In genomic region chr10:70598081-70598515, GRCm38 (mm10) we compare ENCODE assay signal across 8 mouse cellular contexts. TPM values are rescaled to one million over a fixed set of nuclear protein-coding genes. Genes with fewer than 3 reads are reported as not detected.
DNase-seq lines count a peak whose midpoint lies in the region; ATAC-seq and TF ChIP-seq lines count a peak whose summit lies in the region.

No protein-coding gene starts in this region.

- intact Hi-C loops in heart, postnatal 25 days (cut with DNase I) = loop anchor here (10.0 kb wide), 1 partner anchor 627 kb away; no protein-coding TSS in a partner anchor

- no peak; the same call in 1 of the 2 replicates for ATAC-seq in intestine, embryonic 15.5 days

- H3K9me3 ChIP-seq in heart, embryonic 10.5 days = no peaks in the 10 kb centered on the region
- no peaks in the 10 kb centered on the region for H3K9me3 ChIP-seq in MEL (replicated peaks; ENCODE audit: insufficient read depth, low read length)
- no peaks in the 10 kb centered on the region for H3K9me3 ChIP-seq in forebrain, embryonic 10.5 days
- no peaks in the 10 kb centered on the region for H3K9me3 ChIP-seq in intestine, embryonic 15.5 days

- TF ChIP-seq EP300 in MEL (IDR thresholded peaks at IDR 0.05; ENCODE audit: low read depth in 1 of 2, low read length in 2 of 2) = no peak

- peak overlapping the region; percentile 99 for H3K4me2 ChIP-seq in intestine, embryonic 15.5 days (replicated peaks)

- no peak for DNase-seq in heart, embryonic 10.5 days (ENCODE audit: low spot score)
- no peak for DNase-seq in heart, postnatal 25 days (ENCODE audit: low spot score)
- peak; percentile 1 for DNase-seq in MEL (ENCODE audit: low read depth, low spot score)
- DNase-seq in forebrain, embryonic 10.5 days (ENCODE audit: extremely low spot score, low spot score) = no peak
- peak; percentile 54 for DNase-seq in lung, postnatal 10 days
- DNase-seq in testis, postnatal 10 days (ENCODE audit: low spot score) = peak; percentile 57
- DNase-seq in Muller cell, postnatal 12 days (ENCODE audit: inconsistent ontology term) = no peak

- no peak for TF ChIP-seq POLR2A in MEL (IDR thresholded peaks at IDR 0.05; ENCODE audit: control insufficient read depth in 1 of 2, insufficient read depth in 1 of 2, low read depth in 1 of 2, low read length in 2 of 2, poor library complexity in 1 of 2)

- no peak for TF ChIP-seq CTCF in MEL (IDR thresholded peaks at IDR 0.05 in 2 of 3, conservative IDR thresholded peaks at IDR 0.05 in 1 of 3; ENCODE audit: control insufficient read depth in 1 of 3, insufficient read depth in 1 of 3, low read depth in 2 of 3, low read length in 3 of 3, poor library complexity in 1 of 3, severe bottlenecking in 1 of 3)

- no peak for TF ChIP-seq RAD21 in MEL (IDR thresholded peaks at IDR 0.05; ENCODE audit: low read depth, low read length)

- no peaks in the 10 kb centered on the region for H3K36me3 ChIP-seq in heart, embryonic 10.5 days
- H3K36me3 ChIP-seq in MEL (ENCODE audit: control insufficient read depth in 1 of 2, insufficient read depth in 2 of 2, low read length in 2 of 2) = no peaks in the 10 kb centered on the region
- H3K36me3 ChIP-seq in forebrain, embryonic 10.5 days (replicated peaks) = no peaks in the 10 kb centered on the region
- no peaks in the 10 kb centered on the region for H3K36me3 ChIP-seq in intestine, embryonic 15.5 days

- 21% methylated on average over 10 of the region's 10 CpGs for WGBS in heart, embryonic 10.5 days
- WGBS in forebrain, embryonic 10.5 days = 17% methylated on average over 10 of the region's 10 CpGs
- WGBS in intestine, embryonic 15.5 days = 23% methylated on average over 10 of the region's 10 CpGs

- H3K4me1 ChIP-seq in heart, embryonic 10.5 days = peaks cover 20% of the 10 kb centered on the region
- H3K4me1 ChIP-seq in MEL (ENCODE audit: control insufficient read depth in 1 of 2, insufficient read depth in 2 of 2, low read length in 2 of 2) = no peaks in the 10 kb centered on the region
- peaks cover 28% of the 10 kb centered on the region for H3K4me1 ChIP-seq in forebrain, embryonic 10.5 days
- H3K4me1 ChIP-seq in intestine, embryonic 15.5 days (replicated peaks) = peaks cover 8% of the 10 kb centered on the region

- H3K27me3 ChIP-seq in heart, embryonic 10.5 days (ENCODE audit: insufficient read depth, poor library complexity, severe bottlenecking) = peaks cover 40% of the 10 kb centered on the region
- no peaks in the 10 kb centered on the region for H3K27me3 ChIP-seq in MEL (ENCODE audit: control insufficient read depth in 1 of 2, insufficient read depth in 2 of 2, low read length in 2 of 2)
- H3K27me3 ChIP-seq in forebrain, embryonic 10.5 days (ENCODE audit: poor library complexity, severe bottlenecking) = peaks cover 50% of the 10 kb centered on the region
- peaks cover 17% of the 10 kb centered on the region for H3K27me3 ChIP-seq in intestine, embryonic 15.5 days (replicated peaks)

- H3K9ac ChIP-seq in MEL (ENCODE audit: control insufficient read depth, low read depth, low read length, poor library complexity, severe bottlenecking) = no peak overlapping the region
- H3K9ac ChIP-seq in intestine, embryonic 15.5 days = 0 out of 2 replicates have a peak overlapping the region, but pooled peaks have one; percentile 37

- no peak overlapping the region for H3K27ac ChIP-seq in heart, embryonic 10.5 days
- H3K27ac ChIP-seq in MEL (ENCODE audit: control insufficient read depth, low read depth, low read length) = no peak overlapping the region
- H3K27ac ChIP-seq in forebrain, embryonic 10.5 days = peak overlapping the region; percentile 85; the same call in 1 of the 2 replicates
- no peak overlapping the region for H3K27ac ChIP-seq in intestine, embryonic 15.5 days

- H3K79me2 ChIP-seq in MEL (ENCODE audit: control insufficient read depth, insufficient read depth, low read length, poor library complexity) = no peaks in the 10 kb centered on the region

- peak overlapping the region; percentile 81 for H3K4me3 ChIP-seq in heart, embryonic 10.5 days
- H3K4me3 ChIP-seq in MEL (ENCODE audit: control insufficient read depth in 1 of 2, insufficient read depth in 1 of 2, low read depth in 2 of 2, low read length in 2 of 2) = no peak overlapping the region
- peak overlapping the region; percentile 65 for H3K4me3 ChIP-seq in forebrain, embryonic 10.5 days
- peak overlapping the region; percentile 62 for H3K4me3 ChIP-seq in intestine, embryonic 15.5 days (replicated peaks)

TF ChIP-seq in MEL, 35 proteins besides CTCF, POLR2A, EP300 and RAD21:
- TF ChIP-seq NELFE (IDR thresholded peaks at IDR 0.05; ENCODE audit: low read depth, low read length) (no peak), GATA1 (IDR thresholded peaks at IDR 0.05; ENCODE audit: low read depth, low read length) (no peak), TAL1 (IDR thresholded peaks at IDR 0.05; ENCODE audit: low read length) (no peak), ZMIZ1 (IDR thresholded peaks at IDR 0.05; ENCODE audit: low read depth, low read length) (no peak), RCOR1 (IDR thresholded peaks at IDR 0.05; ENCODE audit: low read depth, low read length) (no peak), ETS1 (IDR thresholded peaks at IDR 0.05; ENCODE audit: low read depth, low read length) (no peak), MXI1 (IDR thresholded peaks at IDR 0.05; ENCODE audit: low read depth, low read length) (no peak), ZKSCAN1 (IDR thresholded peaks at IDR 0.05; ENCODE audit: low read depth, low read length) (no peak), E2F4 (IDR thresholded peaks at IDR 0.05; ENCODE audit: borderline replicate concordance, low read depth, low read length) (no peak), SMC3 (IDR thresholded peaks at IDR 0.05; ENCODE audit: low read depth, low read length) (no peak), POLR2AphosphoS5 (IDR thresholded peaks at IDR 0.05; ENCODE audit: borderline replicate concordance, low read depth, low read length) (no peak)
TF ChIP-seq in MEL: peak in this region for 0.

RNA-seq across cellular contexts. Expression of gene Phyhipl, which starts 57.7 kb away (rescaled TPM):
- 0.67 and 2.3 TPM in 2 replicates for polyA plus RNA-seq in heart, embryonic 10.5 days (2016; fragmentation: Nextera tagmentation; extraction: Ambion mirVana)
- not detected for total RNA-seq in heart, postnatal 25 days (2021)
- not detected in 2 replicates for total RNA-seq in MEL (2012; rRNA removed)
- not detected for polyA plus RNA-seq in MEL (2012; ENCODE audit: insufficient read depth in 1 of 2, insufficient read length in 2 of 2, low read depth in 1 of 2, low replicate concordance in 2 of 2, missing spikeins in 1 of 2)
- polyA plus RNA-seq in forebrain, embryonic 10.5 days (2016; fragmentation: Nextera tagmentation; extraction: Ambion mirVana) = 17.8 and 19.4 TPM in 2 replicates
- 3.6 and 4.9 TPM in 2 replicates for polyA plus RNA-seq in intestine, embryonic 15.5 days (2015; fragmentation: Nextera tagmentation; extraction: Ambion mirVana)

Comparison
In these comparisons a context has a peak if more than half of its experiments do, and no peak if none do; other contexts are left out.
1. DNase-seq: peak in MEL (single experiment), lung, postnatal 10 days (single experiment) and testis, postnatal 10 days (single experiment); none in heart, embryonic 10.5 days (single experiment), heart, postnatal 25 days (single experiment), forebrain, embryonic 10.5 days (single experiment) and Muller cell, postnatal 12 days (single experiment).
2. H3K4me3 ChIP-seq: peak in heart, embryonic 10.5 days (single experiment), forebrain, embryonic 10.5 days (single experiment) and intestine, embryonic 15.5 days (single experiment); none in MEL (0 of 2).